Mouse (Mus musculus): ENCODE data around the gene Dtx2.
"Not testable (repeated sequence)": the region's sequence is repeated elsewhere in the genome, so short reads cannot be mapped to it uniquely, and the experiment has no call there.

Gene Dtx2

GRCm38 (mm10) chr5:136066404-136067148, 72.0 kb downstream of the Dtx2 start:
- not testable (repeated sequence) for ATAC-seq (ENCODE audit: low TSS enrichment)

GRCm38 (mm10) chr5:136069411-136069810, 74.8 kb downstream of the Dtx2 start:
- no peak for ATAC-seq (ENCODE audit: low TSS enrichment)

- ATAC-seq (ENCODE audit: low TSS enrichment), result no peak
Measured at GRCm38 (mm10) chr5:136073051-136073450, 78.5 kb downstream of the Dtx2 start.

- ATAC-seq (ENCODE audit: low TSS enrichment), result no peak
Measured at GRCm38 (mm10) chr5:136073526-136073925, 78.9 kb downstream of the Dtx2 start.

- no peak for ATAC-seq (ENCODE audit: low TSS enrichment)
Measured at GRCm38 (mm10) chr5:136075076-136075475, 80.5 kb downstream of the Dtx2 start.

GRCm38 (mm10) chr5:136076284-136076683, 81.7 kb downstream of the Dtx2 start:
- no peak for ATAC-seq (ENCODE audit: low TSS enrichment)

GRCm38 (mm10) chr5:136077001-136077550, 82.5 kb downstream of the Dtx2 start:
- ATAC-seq (ENCODE audit: low TSS enrichment), result no peak

GRCm38 (mm10) chr5:136078136-136078535, 83.5 kb downstream of the Dtx2 start:
- no peak for ATAC-seq (ENCODE audit: low TSS enrichment)

GRCm38 (mm10) chr5:136082345-136082744, 87.7 kb downstream of the Dtx2 start:
- ATAC-seq (ENCODE audit: low TSS enrichment), result no peak
